Mouse (Mus musculus): ENCODE data around the gene Col4a3bp.

The Col4a3bp gene

GRCm38 (mm10) chr13:96570313-96571015 is 28.0 kb downstream of the Col4a3bp start:
- no peak for DNase-seq (ENCODE audit: low read depth, low spot score)
- H3K27me3 ChIP-seq (ENCODE audit: control insufficient read depth, insufficient read depth, low read length, poor library complexity, severe bottlenecking): no peaks in the 10 kb centered on the region
- peaks cover 3% of the 10 kb centered on the region for H3K36me3 ChIP-seq (ENCODE audit: control insufficient read depth, insufficient read depth, low read length, poor library complexity, severe bottlenecking)

DNA sequence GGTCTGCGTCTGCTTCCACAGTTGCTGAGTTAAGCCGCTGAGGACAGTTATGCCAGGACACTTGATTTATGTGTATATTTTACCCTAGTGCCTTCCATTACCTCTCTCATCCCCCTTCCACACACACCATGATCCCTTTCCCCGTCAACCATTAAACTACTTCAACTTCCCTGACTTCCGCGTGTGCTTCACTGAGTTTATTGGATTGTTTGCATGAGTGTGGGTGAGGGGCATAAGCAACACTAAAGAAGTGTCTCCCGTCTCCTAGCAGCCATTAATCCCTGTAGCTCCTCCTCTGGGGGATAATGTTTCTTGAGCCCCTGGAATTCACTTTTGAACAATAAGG is 28.6 kb downstream of the Col4a3bp start:
- DNase-seq (ENCODE audit: low read depth, low spot score): no peak
- Histone ChIP-seq H3K36me3 (ENCODE audit: control insufficient read depth, insufficient read depth, low read length, poor library complexity, severe bottlenecking) (peaks cover 3% of the 10 kb centered on the region), H3K27me3 (ENCODE audit: control insufficient read depth, insufficient read depth, low read length, poor library complexity, severe bottlenecking) (no peaks in the 10 kb centered on the region)

DNA sequence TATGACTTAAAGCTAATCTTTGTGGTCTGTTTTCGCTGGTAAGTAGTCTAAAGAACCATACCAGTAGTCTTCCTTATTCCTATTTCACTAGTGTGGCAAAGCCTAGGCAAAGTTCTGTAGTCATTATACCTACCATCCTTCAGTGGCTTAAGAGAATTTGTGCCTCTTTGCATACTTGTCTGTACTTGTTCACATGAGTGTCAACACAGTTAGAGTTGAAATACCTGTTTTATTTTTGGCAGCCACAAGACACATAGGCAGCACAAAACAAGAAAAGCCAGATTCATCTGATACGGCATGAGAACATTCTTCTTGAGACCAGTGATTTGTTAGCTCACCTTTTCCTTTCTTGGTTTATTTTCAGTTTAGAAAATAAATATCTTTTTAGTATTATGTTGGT is 31.8 kb downstream of the Col4a3bp start:
- H3K36me3 ChIP-seq (ENCODE audit: control insufficient read depth, insufficient read depth, low read length, poor library complexity, severe bottlenecking): no peaks in the 10 kb centered on the region
- no peak for DNase-seq (ENCODE audit: low read depth, low spot score)
- no peaks in the 10 kb centered on the region for H3K27me3 ChIP-seq (ENCODE audit: control insufficient read depth, insufficient read depth, low read length, poor library complexity, severe bottlenecking)

- no peaks in the 10 kb centered on the region for H3K27me3 ChIP-seq (ENCODE audit: control insufficient read depth, insufficient read depth, low read length, poor library complexity, severe bottlenecking)
- no peaks in the 10 kb centered on the region for H3K36me3 ChIP-seq (ENCODE audit: control insufficient read depth, insufficient read depth, low read length, poor library complexity, severe bottlenecking)
- DNase-seq (ENCODE audit: low read depth, low spot score): no peak
Measured at GRCm38 (mm10) chr13:96579104-96579503, 36.7 kb downstream of the Col4a3bp start.

DNA sequence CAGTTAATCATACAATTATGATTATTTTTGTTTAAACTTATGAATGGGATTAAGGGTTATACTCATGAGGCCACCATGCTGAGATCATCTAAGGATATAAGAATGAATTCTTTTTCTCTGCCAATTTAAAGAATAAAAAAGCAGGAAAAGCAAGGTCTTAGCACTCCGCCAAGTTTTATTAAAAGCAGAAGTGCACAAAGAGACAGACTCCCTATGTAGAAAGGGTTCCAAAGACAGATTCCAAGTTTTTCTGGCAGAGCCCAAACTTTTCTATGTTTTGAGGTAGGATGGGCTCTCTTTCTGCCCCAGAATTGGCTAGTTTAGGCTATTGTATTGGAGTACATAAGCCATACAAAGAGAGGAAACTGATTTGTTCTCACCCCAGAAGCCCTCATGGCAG is 37.6 kb downstream of the Col4a3bp start:
- H3K36me3 ChIP-seq (ENCODE audit: control insufficient read depth, insufficient read depth, low read length, poor library complexity, severe bottlenecking): no peaks in the 10 kb centered on the region
- H3K27me3 ChIP-seq (ENCODE audit: control insufficient read depth, insufficient read depth, low read length, poor library complexity, severe bottlenecking): no peaks in the 10 kb centered on the region
- no peak for DNase-seq (ENCODE audit: low read depth, low spot score)

- no peaks in the 10 kb centered on the region for H3K27me3 ChIP-seq (ENCODE audit: control insufficient read depth, insufficient read depth, low read length, poor library complexity, severe bottlenecking)
- H3K36me3 ChIP-seq (ENCODE audit: control insufficient read depth, insufficient read depth, low read length, poor library complexity, severe bottlenecking): no peaks in the 10 kb centered on the region
- DNase-seq (ENCODE audit: low read depth, low spot score): no peak
Measured at GRCm38 (mm10) chr13:96584201-96584600, 41.8 kb downstream of the Col4a3bp start.

DNA sequence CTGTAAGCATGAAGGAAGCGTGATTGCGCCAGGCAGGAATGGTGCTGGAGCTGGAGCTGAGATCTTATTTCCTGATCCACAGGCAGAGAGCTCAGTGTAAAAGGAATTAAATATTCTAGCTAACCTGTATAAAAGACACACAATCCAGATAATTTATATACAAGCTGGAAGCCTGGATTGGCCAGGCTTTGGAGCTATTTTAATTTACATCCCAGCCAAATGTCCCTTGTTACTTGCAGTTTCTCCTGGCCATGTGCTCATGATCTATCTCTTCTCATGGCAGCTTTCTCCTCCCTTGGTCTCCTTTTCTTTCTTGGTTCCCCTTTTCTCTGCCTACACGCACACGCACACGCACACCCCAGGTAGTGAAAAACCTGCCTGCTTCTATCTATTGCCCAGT is 44.1 kb downstream of the Col4a3bp start:
- H3K27me3 ChIP-seq (ENCODE audit: control insufficient read depth, insufficient read depth, low read length, poor library complexity, severe bottlenecking): no peaks in the 10 kb centered on the region
- DNase-seq (ENCODE audit: low read depth, low spot score): no peak
- no peaks in the 10 kb centered on the region for H3K36me3 ChIP-seq (ENCODE audit: control insufficient read depth, insufficient read depth, low read length, poor library complexity, severe bottlenecking)

DNA sequence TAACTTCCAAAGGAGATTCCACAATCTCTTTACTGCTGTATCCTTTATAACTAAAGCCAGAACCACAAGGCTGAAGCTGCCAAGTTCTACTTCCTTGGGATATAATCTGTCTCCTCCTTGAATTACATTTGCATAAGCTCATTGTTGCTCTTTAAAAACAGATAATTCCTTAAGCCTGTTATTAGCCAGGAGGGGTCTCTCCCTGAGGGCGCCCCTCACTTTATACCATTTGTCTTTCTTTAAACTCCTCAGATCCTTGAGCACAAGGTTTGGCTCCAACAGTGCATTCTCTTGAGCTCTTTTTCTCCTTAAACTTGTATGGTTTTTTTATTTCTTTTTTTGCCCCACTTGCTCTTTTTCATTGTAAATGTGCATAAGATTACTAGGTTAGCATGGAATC is 46.2 kb downstream of the Col4a3bp start:
- Histone ChIP-seq H3K27me3 (ENCODE audit: control insufficient read depth, insufficient read depth, low read length, poor library complexity, severe bottlenecking) (no peaks in the 10 kb centered on the region), H3K36me3 (ENCODE audit: control insufficient read depth, insufficient read depth, low read length, poor library complexity, severe bottlenecking) (no peaks in the 10 kb centered on the region)
- DNase-seq (ENCODE audit: low read depth, low spot score): no peak

DNA sequence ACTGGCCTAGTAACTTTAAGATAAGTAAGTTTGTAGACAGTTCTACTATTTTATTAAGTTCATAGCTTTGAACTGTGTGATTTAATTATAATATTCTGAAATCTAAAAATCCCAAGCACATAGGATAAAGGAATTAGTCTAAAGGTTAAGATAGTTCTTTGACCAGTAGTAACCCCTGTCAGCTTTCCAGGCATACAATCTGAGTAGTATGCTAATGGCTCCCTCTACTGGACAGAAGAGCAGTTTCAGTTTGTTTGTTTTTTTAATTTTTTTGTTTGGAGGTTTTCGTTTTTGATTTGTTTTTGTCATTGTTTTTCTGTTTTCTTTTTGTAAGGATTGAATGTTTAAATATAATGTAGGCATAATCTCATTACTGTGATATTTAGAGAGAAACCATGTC is 51.2 kb downstream of the Col4a3bp start:
- Histone ChIP-seq H3K27me3 (ENCODE audit: control insufficient read depth, insufficient read depth, low read length, poor library complexity, severe bottlenecking) (no peaks in the 10 kb centered on the region), H3K36me3 (ENCODE audit: control insufficient read depth, insufficient read depth, low read length, poor library complexity, severe bottlenecking) (peaks cover under 1% of the 10 kb centered on the region)
- peak; percentile 63 for DNase-seq (ENCODE audit: low read depth, low spot score)

DNA sequence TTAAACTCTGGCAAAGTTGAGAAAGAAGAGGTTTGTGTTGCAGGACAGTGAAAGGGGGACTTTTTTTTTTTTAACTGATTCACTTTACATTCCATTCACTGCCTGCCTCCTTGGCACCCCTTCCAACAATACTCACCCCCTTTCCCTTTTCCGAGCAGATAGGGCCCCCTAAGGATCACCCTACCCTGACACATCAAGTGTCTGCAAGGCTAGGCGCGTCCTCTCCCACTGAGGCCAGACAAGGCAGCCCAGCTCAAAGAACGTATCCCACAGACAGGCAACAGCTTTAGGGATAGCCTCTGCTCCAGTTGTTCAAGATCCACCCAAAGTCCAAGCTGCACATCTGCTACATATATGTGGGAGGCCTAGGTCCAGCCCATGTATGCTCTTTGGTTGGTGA is 51.7 kb downstream of the Col4a3bp start:
- no peaks in the 10 kb centered on the region for H3K27me3 ChIP-seq (ENCODE audit: control insufficient read depth, insufficient read depth, low read length, poor library complexity, severe bottlenecking)
- H3K36me3 ChIP-seq (ENCODE audit: control insufficient read depth, insufficient read depth, low read length, poor library complexity, severe bottlenecking): peaks cover 2% of the 10 kb centered on the region
- no peak for DNase-seq (ENCODE audit: low read depth, low spot score)

- no peaks in the 10 kb centered on the region for H3K27me3 ChIP-seq (ENCODE audit: control insufficient read depth, insufficient read depth, low read length, poor library complexity, severe bottlenecking)
- no peak for DNase-seq (ENCODE audit: low read depth, low spot score)
- H3K36me3 ChIP-seq (ENCODE audit: control insufficient read depth, insufficient read depth, low read length, poor library complexity, severe bottlenecking): peaks cover 9% of the 10 kb centered on the region
Measured at GRCm38 (mm10) chr13:96599182-96599581, 56.8 kb downstream of the Col4a3bp start.

- DNase-seq (ENCODE audit: low read depth, low spot score): no peak
- H3K36me3 ChIP-seq (ENCODE audit: control insufficient read depth, insufficient read depth, low read length, poor library complexity, severe bottlenecking): peaks cover 17% of the 10 kb centered on the region
- H3K27me3 ChIP-seq (ENCODE audit: control insufficient read depth, insufficient read depth, low read length, poor library complexity, severe bottlenecking): no peaks in the 10 kb centered on the region
Measured at GRCm38 (mm10) chr13:96604242-96604641, 61.8 kb downstream of the Col4a3bp start.

- Histone ChIP-seq H3K27me3 (ENCODE audit: control insufficient read depth, insufficient read depth, low read length, poor library complexity, severe bottlenecking) (no peaks in the 10 kb centered on the region), H3K36me3 (ENCODE audit: control insufficient read depth, insufficient read depth, low read length, poor library complexity, severe bottlenecking) (peaks cover 6% of the 10 kb centered on the region)
- DNase-seq (ENCODE audit: low read depth, low spot score): no peak
Measured at GRCm38 (mm10) chr13:96614615-96615014, 72.2 kb downstream of the Col4a3bp start.

DNA sequence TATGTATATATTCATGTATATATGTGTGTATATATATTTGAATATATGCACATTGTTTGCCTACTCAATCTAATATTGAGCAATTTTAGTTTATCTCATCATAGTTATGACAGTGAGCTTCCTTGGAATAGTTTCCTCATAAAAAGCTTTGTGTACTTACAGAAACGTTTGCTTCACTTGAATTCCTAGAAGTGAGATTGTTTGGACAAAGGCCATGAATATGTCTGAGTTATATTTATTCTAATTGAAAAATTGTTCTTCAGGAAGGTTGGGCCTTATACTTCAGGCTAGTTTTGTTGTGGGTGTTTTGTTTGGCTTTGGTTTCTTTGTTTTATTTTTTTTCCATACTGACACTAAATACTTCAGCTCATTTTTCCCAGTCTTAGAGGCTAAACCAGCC is 78.5 kb downstream of the Col4a3bp start:
- Histone ChIP-seq H3K36me3 (ENCODE audit: control insufficient read depth, insufficient read depth, low read length, poor library complexity, severe bottlenecking) (peaks cover 4% of the 10 kb centered on the region; the same call in 1 of the 2 replicates), H3K27me3 (ENCODE audit: control insufficient read depth, insufficient read depth, low read length, poor library complexity, severe bottlenecking) (no peaks in the 10 kb centered on the region)
- DNase-seq (ENCODE audit: low read depth, low spot score): no peak

GRCm38 (mm10) chr13:96630396-96630795 is 88.0 kb downstream of the Col4a3bp start:
- peaks cover 9% of the 10 kb centered on the region; the same call in 1 of the 2 replicates for H3K36me3 ChIP-seq (ENCODE audit: control insufficient read depth, insufficient read depth, low read length, poor library complexity, severe bottlenecking)
- H3K27me3 ChIP-seq (ENCODE audit: control insufficient read depth, insufficient read depth, low read length, poor library complexity, severe bottlenecking): no peaks in the 10 kb centered on the region
- DNase-seq (ENCODE audit: low read depth, low spot score): no peak

- peaks cover 2% of the 10 kb centered on the region for H3K36me3 ChIP-seq (ENCODE audit: control insufficient read depth, insufficient read depth, low read length, poor library complexity, severe bottlenecking)
- H3K27me3 ChIP-seq (ENCODE audit: control insufficient read depth, insufficient read depth, low read length, poor library complexity, severe bottlenecking): no peaks in the 10 kb centered on the region
- no peak for DNase-seq (ENCODE audit: low read depth, low spot score)
Measured at GRCm38 (mm10) chr13:96644168-96644567, 101.8 kb downstream of the Col4a3bp start.
